ENCODE assay signal across 8 mouse cellular contexts in the genomic region with DNA sequence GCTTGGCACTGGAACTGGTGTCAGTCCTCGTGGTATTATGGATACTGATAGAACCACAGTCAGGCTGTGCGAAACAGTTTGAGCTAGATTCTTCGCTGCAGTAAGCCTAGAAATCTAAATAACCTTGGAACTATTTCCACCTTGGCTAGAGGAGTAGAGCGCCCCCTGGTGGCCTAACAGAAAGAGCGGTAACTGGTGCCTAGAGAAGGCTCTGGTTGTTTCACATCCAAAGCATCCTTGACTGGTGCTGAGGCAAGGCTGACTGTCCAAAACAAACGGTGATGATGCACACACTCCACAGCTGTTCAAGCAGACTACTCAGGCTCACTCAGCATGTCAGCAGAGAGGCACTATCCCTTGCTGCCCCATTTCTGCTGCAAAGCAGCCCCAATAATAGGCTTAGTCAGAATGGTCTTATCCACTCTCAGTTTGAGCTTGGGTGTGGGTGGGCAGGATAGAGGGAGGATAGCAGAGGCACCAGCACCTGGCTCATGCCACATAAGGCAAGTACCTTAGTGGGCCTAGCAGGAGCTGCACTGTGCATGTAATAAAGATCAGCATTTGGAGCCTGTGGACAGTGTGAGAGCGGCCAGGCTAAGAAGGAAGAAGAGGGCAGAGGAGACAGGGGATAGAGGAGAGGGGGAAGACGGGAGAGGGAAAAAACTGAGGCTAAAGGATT. TPM values are rescaled to one million over a fixed set of nuclear protein-coding genes. Genes with fewer than 3 reads are reported as not detected.
DNase-seq lines count a peak whose midpoint lies in the region; ATAC-seq lines count a peak whose summit lies in the region.

No protein-coding gene starts in this region.

- 0 out of 2 replicates have a peak, but pooled peaks cover 3% of the 10 kb centered on the region for H3K9me3 ChIP-seq in limb, embryonic 12.5 days
- no peaks in the 10 kb centered on the region for H3K9me3 ChIP-seq in midbrain, embryonic 16.5 days (replicated peaks; ENCODE audit: control insufficient read depth, low read length, poor library complexity, severe bottlenecking)

- H3K9ac ChIP-seq in limb, embryonic 12.5 days (replicated peaks) = no peak overlapping the region
- no peak overlapping the region for H3K9ac ChIP-seq in midbrain, embryonic 16.5 days (ENCODE audit: low read depth, low read length)

- no peak overlapping the region for H3K4me2 ChIP-seq in limb, embryonic 12.5 days
- H3K4me2 ChIP-seq in midbrain, embryonic 16.5 days (ENCODE audit: low read length) = no peak overlapping the region

- no peaks in the 10 kb centered on the region for H3K27me3 ChIP-seq in limb, embryonic 12.5 days
- H3K27me3 ChIP-seq in midbrain, embryonic 16.5 days (ENCODE audit: control insufficient read depth, insufficient read depth, low read depth, low read length) = no peaks in the 10 kb centered on the region

- H3K27ac ChIP-seq in limb, embryonic 12.5 days = no peak overlapping the region
- H3K27ac ChIP-seq in midbrain, embryonic 16.5 days (ENCODE audit: low read length) = no peak overlapping the region

- ATAC-seq in common myeloid progenitor, adult 5-6 weeks (replicated peaks; ENCODE audit: low read depth, poor library complexity, severe bottlenecking) = peak; percentile 82
- ATAC-seq in limb, embryonic 12.5 days (ENCODE audit: insufficient number of reproducible peaks, insufficient read depth, low FRiP score, low TSS enrichment, low read depth) = peak; percentile 29; the same call in 1 of the 2 replicates
- ATAC-seq in midbrain, embryonic 16.5 days = peak; percentile 79

- H3K4me1 ChIP-seq in limb, embryonic 12.5 days (replicated peaks) = no peaks in the 10 kb centered on the region
- H3K4me1 ChIP-seq in midbrain, embryonic 16.5 days (ENCODE audit: control insufficient read depth, insufficient read depth, low read length) = no peaks in the 10 kb centered on the region

- WGBS in limb, embryonic 12.5 days = 40% methylated on average over 8 of the region's 8 CpGs
- WGBS in midbrain, embryonic 16.5 days = 22% methylated on average over 8 of the region's 8 CpGs

- DNase-seq in urinary bladder, adult 18-20 months (ENCODE audit: low spot score in 2 of 2) = peak; percentile 23 to 57
- no peak for DNase-seq in urinary bladder, postnatal 10 days (ENCODE audit: low spot score)
- peak; percentile 80 for DNase-seq in gastrocnemius, postnatal 10 days
- peak; percentile 83 for DNase-seq in kidney, adult 9 months
- DNase-seq in spleen, postnatal 4 days (ENCODE audit: low spot score in 2 of 2) = peak; percentile 47 to 85

- peaks cover 38% of the 10 kb centered on the region for H3K36me3 ChIP-seq in limb, embryonic 12.5 days
- H3K36me3 ChIP-seq in midbrain, embryonic 16.5 days (ENCODE audit: control insufficient read depth, insufficient read depth, low read length) = peaks cover 13% of the 10 kb centered on the region

- H3K4me3 ChIP-seq in limb, embryonic 12.5 days (replicated peaks) = no peak overlapping the region
- no peak overlapping the region for H3K4me3 ChIP-seq in midbrain, embryonic 16.5 days (ENCODE audit: low read depth, low read length)

RNA-seq across cellular contexts. Expression of a gene that starts 23.7 kb away (rescaled TPM):
- total RNA-seq in common myeloid progenitor, adult 5-6 weeks (2017) = 9.8 and 12.6 TPM in 2 replicates
- total RNA-seq in gastrocnemius, postnatal 10 days (2021) = 10 to 100 TPM; 15.1 to 15.6 TPM
- polyA plus RNA-seq in limb, embryonic 12.5 days (2016; fragmentation: Nextera tagmentation; extraction: Ambion mirVana) = 103 and 105 TPM in 2 replicates
- 30.2 and 35.5 TPM in 2 replicates for polyA plus RNA-seq in midbrain, embryonic 16.5 days (2015; fragmentation: Nextera tagmentation; extraction: Ambion mirVana)

RNA-seq across cellular contexts. Expression of a gene that starts 28.0 kb away (rescaled TPM):
- 56.7 and 63.6 TPM in 2 replicates for total RNA-seq in common myeloid progenitor, adult 5-6 weeks (2017)
- total RNA-seq in gastrocnemius, postnatal 10 days (2021) = 10 to 100 TPM; 17.2 to 18.0 TPM
- 45.7 and 45.8 TPM in 2 replicates for polyA plus RNA-seq in limb, embryonic 12.5 days (2016; fragmentation: Nextera tagmentation; extraction: Ambion mirVana)
- polyA plus RNA-seq in midbrain, embryonic 16.5 days (2015; fragmentation: Nextera tagmentation; extraction: Ambion mirVana) = 35.0 and 37.7 TPM in 2 replicates

Comparison
In these comparisons a context has a peak if more than half of its experiments do, and no peak if none do; other contexts are left out.
1. ATAC-seq: peak in every context shown above with its lines; median percentile 82 in common myeloid progenitor, adult 5-6 weeks; 79 in midbrain, embryonic 16.5 days; 29 in limb, embryonic 12.5 days.